Mouse (Mus musculus) olfactory bulb, adult 2 months (tissue): ENCODE results near the gene Rps8.

Source experiments
- CTCF ChIP-seq: fragments of 200-500 bp; IDR thresholded peaks from 2 replicates; pipeline ENCODE4 v1.5.1; 2012; ENCODE audit warnings: low read depth, mild to moderate bottlenecking, low read length, moderate library complexity; ENCODE audit not compliant: insufficient read depth
- POLR2A ChIP-seq: fragments of 200-500 bp; IDR thresholded peaks from 2 replicates; pipeline ENCODE4 v1.6.1; 2012; ENCODE audit warnings: mild to moderate bottlenecking, low read depth, low read length, moderate library complexity; ENCODE audit not compliant: insufficient read depth

- TF ChIP-seq CTCF (no peak), POLR2A (peak; percentile 45)
Observed at GRCm38 (mm10) chr4:117181863-117182758, 26.1 kb upstream of the Rps8 start, which contains the start of gene Kif2c.
